Mouse (Mus musculus): ENCODE data around the gene 4930535I16Rik. TPM values are rescaled to one million over a fixed set of nuclear protein-coding genes. Genes with fewer than 3 reads are reported as not detected.
"Not testable (repeated sequence)": the region's sequence is repeated elsewhere in the genome, so short reads cannot be mapped to it uniquely, and the experiment has no call there.

Gene 4930535I16Rik
- polyA plus RNA-seq, 1 experiment from 2014 or later: not detected

- no peaks in the 10 kb centered on the region for H3K4me1 ChIP-seq (replicated peaks; ENCODE audit: control insufficient read depth, insufficient read depth, low read length)
- no peak overlapping the region for H3K9ac ChIP-seq (ENCODE audit: low read length)
- ATAC-seq (replicated peaks; ENCODE audit: low FRiP score, low TSS enrichment, low read depth) (no peak), DNase-seq (ENCODE audit: low spot score) (no peak)
- no peaks in the 10 kb centered on the region for H3K9me3 ChIP-seq (ENCODE audit: control insufficient read depth, low read length)
- no peaks in the 10 kb centered on the region; the same call in 1 of the 2 replicates for H3K27me3 ChIP-seq (replicated peaks; ENCODE audit: control insufficient read depth, insufficient read depth, low read length)
- no peak overlapping the region for H3K4me2 ChIP-seq (ENCODE audit: low read length)
- 83% methylated on average over 6 of the region's 6 CpGs for WGBS
- no peak overlapping the region for H3K27ac ChIP-seq (ENCODE audit: low read depth)
- no peak overlapping the region for H3K4me3 ChIP-seq (ENCODE audit: low read depth, low read length)
- no peaks in the 10 kb centered on the region for H3K36me3 ChIP-seq (ENCODE audit: control insufficient read depth, insufficient read depth, low read length)
Measured at GRCm38 (mm10) chr4:123948901-123949300, 31.1 kb upstream of the 4930535I16Rik start.

GRCm38 (mm10) chr4:123947149-123947548, 29.3 kb upstream of the 4930535I16Rik start:
- Histone ChIP-seq H3K9me3 (ENCODE audit: control insufficient read depth, low read length) (no peaks in the 10 kb centered on the region), H3K4me1 (replicated peaks; ENCODE audit: control insufficient read depth, insufficient read depth, low read length) (no peaks in the 10 kb centered on the region), H3K27ac (ENCODE audit: low read depth) (no peak overlapping the region), H3K27me3 (replicated peaks; ENCODE audit: control insufficient read depth, insufficient read depth, low read length) (no peaks in the 10 kb centered on the region; the same call in 1 of the 2 replicates), H3K36me3 (ENCODE audit: control insufficient read depth, insufficient read depth, low read length) (no peaks in the 10 kb centered on the region), H3K9ac (ENCODE audit: low read length) (no peak overlapping the region), H3K4me2 (ENCODE audit: low read length) (no peak overlapping the region), H3K4me3 (ENCODE audit: low read depth, low read length) (no peak overlapping the region)
- WGBS: 62% methylated on average over 5 of the region's 5 CpGs
- DNase-seq (ENCODE audit: low spot score): no peak
- ATAC-seq (replicated peaks; ENCODE audit: low FRiP score, low TSS enrichment, low read depth): no peak

GRCm38 (mm10) chr4:123946701-123947100, 28.9 kb upstream of the 4930535I16Rik start:
- Histone ChIP-seq H3K27me3 (replicated peaks; ENCODE audit: control insufficient read depth, insufficient read depth, low read length) (no peaks in the 10 kb centered on the region), H3K4me3 (ENCODE audit: low read depth, low read length) (no peak overlapping the region), H3K9me3 (ENCODE audit: control insufficient read depth, low read length) (no peaks in the 10 kb centered on the region), H3K9ac (ENCODE audit: low read length) (no peak overlapping the region), H3K4me2 (ENCODE audit: low read length) (no peak overlapping the region), H3K27ac (ENCODE audit: low read depth) (no peak overlapping the region), H3K36me3 (ENCODE audit: control insufficient read depth, insufficient read depth, low read length) (no peaks in the 10 kb centered on the region), H3K4me1 (replicated peaks; ENCODE audit: control insufficient read depth, insufficient read depth, low read length) (no peaks in the 10 kb centered on the region)
- DNase-seq (ENCODE audit: low spot score) (no peak), ATAC-seq (replicated peaks; ENCODE audit: low FRiP score, low TSS enrichment, low read depth) (no peak)
- 91% methylated on average over 4 of the region's 4 CpGs for WGBS

- not testable (repeated sequence) for H3K4me2 ChIP-seq (ENCODE audit: low read length); H3K4me3 ChIP-seq (ENCODE audit: low read depth, low read length); H3K9ac ChIP-seq (ENCODE audit: low read length); H3K9me3 ChIP-seq (ENCODE audit: control insufficient read depth, low read length); ATAC-seq (replicated peaks; ENCODE audit: low FRiP score, low TSS enrichment, low read depth); H3K27ac ChIP-seq (ENCODE audit: low read depth); DNase-seq (ENCODE audit: low spot score); H3K27me3 ChIP-seq (replicated peaks; ENCODE audit: control insufficient read depth, insufficient read depth, low read length); H3K4me1 ChIP-seq (replicated peaks; ENCODE audit: control insufficient read depth, insufficient read depth, low read length)
- WGBS: 71% methylated on average over 7 of the region's 7 CpGs
- H3K36me3 ChIP-seq (ENCODE audit: control insufficient read depth, insufficient read depth, low read length): peaks cover 15% of the 10 kb centered on the region
Measured at GRCm38 (mm10) chr4:123940878-123941277, 23.1 kb upstream of the 4930535I16Rik start.

GRCm38 (mm10) chr4:123939838-123940237, 22.0 kb upstream of the 4930535I16Rik start:
- DNase-seq (ENCODE audit: low spot score): peak; percentile 96
- 6% methylated on average over 4 of the region's 4 CpGs for WGBS
- Histone ChIP-seq H3K4me3 (ENCODE audit: low read depth, low read length) (no peak overlapping the region), H3K36me3 (ENCODE audit: control insufficient read depth, insufficient read depth, low read length) (peaks cover 26% of the 10 kb centered on the region), H3K27me3 (replicated peaks; ENCODE audit: control insufficient read depth, insufficient read depth, low read length) (no peaks in the 10 kb centered on the region), H3K9me3 (ENCODE audit: control insufficient read depth, low read length) (no peaks in the 10 kb centered on the region), H3K27ac (ENCODE audit: low read depth) (no peak overlapping the region), H3K9ac (ENCODE audit: low read length) (no peak overlapping the region), H3K4me1 (replicated peaks; ENCODE audit: control insufficient read depth, insufficient read depth, low read length) (no peaks in the 10 kb centered on the region), H3K4me2 (ENCODE audit: low read length) (no peak overlapping the region)
- ATAC-seq (replicated peaks; ENCODE audit: low FRiP score, low TSS enrichment, low read depth): no peak

GRCm38 (mm10) chr4:123936059-123936458, 18.2 kb upstream of the 4930535I16Rik start:
- Histone ChIP-seq H3K4me1 (replicated peaks; ENCODE audit: control insufficient read depth, insufficient read depth, low read length) (no peaks in the 10 kb centered on the region), H3K4me3 (ENCODE audit: low read depth, low read length) (no peak overlapping the region), H3K27me3 (replicated peaks; ENCODE audit: control insufficient read depth, insufficient read depth, low read length) (no peaks in the 10 kb centered on the region), H3K4me2 (ENCODE audit: low read length) (no peak overlapping the region), H3K36me3 (ENCODE audit: control insufficient read depth, insufficient read depth, low read length) (peaks cover 61% of the 10 kb centered on the region), H3K9ac (ENCODE audit: low read length) (no peak overlapping the region), H3K27ac (ENCODE audit: low read depth) (no peak overlapping the region), H3K9me3 (ENCODE audit: control insufficient read depth, low read length) (no peaks in the 10 kb centered on the region)
- 91% methylated on average over 7 of the region's 7 CpGs for WGBS
- DNase-seq (ENCODE audit: low spot score): no peak
- no peak for ATAC-seq (replicated peaks; ENCODE audit: low FRiP score, low TSS enrichment, low read depth)

GRCm38 (mm10) chr4:123934306-123934705, 16.5 kb upstream of the 4930535I16Rik start:
- H3K9ac ChIP-seq (ENCODE audit: low read length): no peak overlapping the region
- H3K9me3 ChIP-seq (ENCODE audit: control insufficient read depth, low read length): no peaks in the 10 kb centered on the region
- ATAC-seq (replicated peaks; ENCODE audit: low FRiP score, low TSS enrichment, low read depth) (no peak), DNase-seq (ENCODE audit: low spot score) (peak; percentile 7)
- H3K4me3 ChIP-seq (ENCODE audit: low read depth, low read length): no peak overlapping the region
- no peaks in the 10 kb centered on the region for H3K4me1 ChIP-seq (replicated peaks; ENCODE audit: control insufficient read depth, insufficient read depth, low read length)
- WGBS: 95% methylated on average over 4 of the region's 4 CpGs
- no peak overlapping the region for H3K27ac ChIP-seq (ENCODE audit: low read depth)
- H3K36me3 ChIP-seq (ENCODE audit: control insufficient read depth, insufficient read depth, low read length): peaks cover 77% of the 10 kb centered on the region
- H3K4me2 ChIP-seq (ENCODE audit: low read length): no peak overlapping the region
- no peaks in the 10 kb centered on the region for H3K27me3 ChIP-seq (replicated peaks; ENCODE audit: control insufficient read depth, insufficient read depth, low read length)

- ATAC-seq (replicated peaks; ENCODE audit: low FRiP score, low TSS enrichment, low read depth): no peak
- H3K9me3 ChIP-seq (ENCODE audit: control insufficient read depth, low read length): no peaks in the 10 kb centered on the region
- 90% methylated on average over 4 of the region's 4 CpGs for WGBS
- no peaks in the 10 kb centered on the region for H3K27me3 ChIP-seq (replicated peaks; ENCODE audit: control insufficient read depth, insufficient read depth, low read length)
- no peaks in the 10 kb centered on the region for H3K4me1 ChIP-seq (replicated peaks; ENCODE audit: control insufficient read depth, insufficient read depth, low read length)
- DNase-seq (ENCODE audit: low spot score): peak; percentile 13
- H3K36me3 ChIP-seq (ENCODE audit: control insufficient read depth, insufficient read depth, low read length): peaks cover 93% of the 10 kb centered on the region
- H3K4me3 ChIP-seq (ENCODE audit: low read depth, low read length): no peak overlapping the region
- H3K4me2 ChIP-seq (ENCODE audit: low read length): no peak overlapping the region
- no peak overlapping the region for H3K9ac ChIP-seq (ENCODE audit: low read length)
- no peak overlapping the region for H3K27ac ChIP-seq (ENCODE audit: low read depth)
Measured at GRCm38 (mm10) chr4:123929994-123930393, 12.2 kb upstream of the 4930535I16Rik start.

GRCm38 (mm10) chr4:123927961-123928360, 10.1 kb upstream of the 4930535I16Rik start:
- no peak overlapping the region for H3K9ac ChIP-seq (ENCODE audit: low read length)
- ATAC-seq (replicated peaks; ENCODE audit: low FRiP score, low TSS enrichment, low read depth) (no peak), DNase-seq (ENCODE audit: low spot score) (peak; percentile 20)
- H3K27me3 ChIP-seq (replicated peaks; ENCODE audit: control insufficient read depth, insufficient read depth, low read length): no peaks in the 10 kb centered on the region
- no peaks in the 10 kb centered on the region for H3K4me1 ChIP-seq (replicated peaks; ENCODE audit: control insufficient read depth, insufficient read depth, low read length)
- no peak overlapping the region for H3K4me2 ChIP-seq (ENCODE audit: low read length)
- peaks cover 96% of the 10 kb centered on the region for H3K36me3 ChIP-seq (ENCODE audit: control insufficient read depth, insufficient read depth, low read length)
- H3K9me3 ChIP-seq (ENCODE audit: control insufficient read depth, low read length): no peaks in the 10 kb centered on the region
- H3K27ac ChIP-seq (ENCODE audit: low read depth): no peak overlapping the region
- H3K4me3 ChIP-seq (ENCODE audit: low read depth, low read length): no peak overlapping the region

All from intestine, embryonic 14.5 days (tissue).